Mouse (Mus musculus): ENCODE results near the gene Akap13. TPM values are rescaled to one million over a fixed set of nuclear protein-coding genes. Genes with fewer than 3 reads are reported as not detected.

Gene Akap13
- total and polyA plus RNA-seq, 3 experiments: 16.8 to 72.0 (median 64.1) TPM

GRCm38 (mm10) chr7:75620976-75621375, 165.6 kb downstream of the Akap13 start:
- intact Hi-C loops (cut with DNase I): no loop called here
- Histone ChIP-seq H3K27ac (no peak overlapping the region), H3K79me2 (replicated peaks; ENCODE audit: control insufficient read depth, insufficient read depth, low read length) (peaks cover 8% of the 10 kb centered on the region), H3K9ac (ENCODE audit: low read depth, low read length) (no peak overlapping the region), H3K36me3 (ENCODE audit: control insufficient read depth, insufficient read depth, low read length) (peaks cover 46% of the 10 kb centered on the region), H3K27me3 (ENCODE audit: control insufficient read depth, insufficient read depth, low read length) (no peaks in the 10 kb centered on the region), H3K4me3 (no peak overlapping the region), H3K4me1 (ENCODE audit: control insufficient read depth, insufficient read depth, low read length) (peaks cover 3% of the 10 kb centered on the region)
- no peak for DNase-seq
- TF ChIP-seq EP300 (IDR thresholded peaks at IDR 0.05; ENCODE audit: insufficient read depth, low read depth, low read length) (no peak), POLR2A (IDR thresholded peaks at IDR 0.05; ENCODE audit: insufficient read depth, low read depth, low read length) (no peak), CTCF (IDR thresholded peaks at IDR 0.05) (no peak)
- 65% methylated on average over 4 of the region's 4 CpGs for WGBS

GRCm38 (mm10) chr7:75627831-75628230, 172.5 kb downstream of the Akap13 start:
- 51% methylated on average over 2 of the region's 2 CpGs for WGBS
- Histone ChIP-seq H3K4me3 (no peak overlapping the region), H3K27ac (no peak overlapping the region), H3K4me1 (ENCODE audit: control insufficient read depth, insufficient read depth, low read length) (peaks cover 5% of the 10 kb centered on the region), H3K9ac (ENCODE audit: low read depth, low read length) (no peak overlapping the region), H3K36me3 (ENCODE audit: control insufficient read depth, insufficient read depth, low read length) (peaks cover 11% of the 10 kb centered on the region), H3K79me2 (replicated peaks; ENCODE audit: control insufficient read depth, insufficient read depth, low read length) (peaks cover 7% of the 10 kb centered on the region), H3K27me3 (ENCODE audit: control insufficient read depth, insufficient read depth, low read length) (no peaks in the 10 kb centered on the region)
- no peak for DNase-seq
- intact Hi-C loops (cut with DNase I): no loop called here
- no peak for TF ChIP-seq POLR2A (IDR thresholded peaks at IDR 0.05; ENCODE audit: insufficient read depth, low read depth, low read length)
- TF ChIP-seq EP300 (IDR thresholded peaks at IDR 0.05; ENCODE audit: insufficient read depth, low read depth, low read length): no peak
- TF ChIP-seq CTCF (IDR thresholded peaks at IDR 0.05): no peak

- TF ChIP-seq POLR2A (IDR thresholded peaks at IDR 0.05; ENCODE audit: insufficient read depth, low read depth, low read length) (no peak), CTCF (IDR thresholded peaks at IDR 0.05) (no peak), EP300 (IDR thresholded peaks at IDR 0.05; ENCODE audit: insufficient read depth, low read depth, low read length) (no peak)
These were observed 174.3 kb downstream of the Akap13 start for GRCm38 (mm10) chr7:75629669-75630068.

GRCm38 (mm10) chr7:75632941-75633340, 177.6 kb downstream of the Akap13 start:
- 12% methylated on average over 3 of the region's 3 CpGs for WGBS
- peak overlapping the region; percentile 29; the same call in 1 of the 2 replicates for H3K27ac ChIP-seq
- intact Hi-C loops (cut with DNase I): loop anchor here (5.0 kb wide), 1 partner anchor 261 kb away; no protein-coding TSS in a partner anchor
- H3K79me2 ChIP-seq (replicated peaks; ENCODE audit: control insufficient read depth, insufficient read depth, low read length): peaks cover 2% of the 10 kb centered on the region
- H3K4me1 ChIP-seq (ENCODE audit: control insufficient read depth, insufficient read depth, low read length): peaks cover 12% of the 10 kb centered on the region
- TF ChIP-seq POLR2A (IDR thresholded peaks at IDR 0.05; ENCODE audit: insufficient read depth, low read depth, low read length): no peak
- no peak for TF ChIP-seq CTCF (IDR thresholded peaks at IDR 0.05)
- no peak for TF ChIP-seq EP300 (IDR thresholded peaks at IDR 0.05; ENCODE audit: insufficient read depth, low read depth, low read length)
- DNase-seq: no peak
- no peak overlapping the region for H3K4me3 ChIP-seq
- no peak overlapping the region for H3K9ac ChIP-seq (ENCODE audit: low read depth, low read length)
- H3K36me3 ChIP-seq (ENCODE audit: control insufficient read depth, insufficient read depth, low read length): peaks cover 29% of the 10 kb centered on the region
- H3K27me3 ChIP-seq (ENCODE audit: control insufficient read depth, insufficient read depth, low read length): no peaks in the 10 kb centered on the region

More at GRCm38 (mm10) chr7:75629669-75630068, 174.3 kb downstream of the Akap13 start:
- peaks cover 7% of the 10 kb centered on the region for H3K79me2 ChIP-seq (replicated peaks; ENCODE audit: control insufficient read depth, insufficient read depth, low read length)
- no peak for DNase-seq
- H3K4me1 ChIP-seq (ENCODE audit: control insufficient read depth, insufficient read depth, low read length): peaks cover 12% of the 10 kb centered on the region
- H3K9ac ChIP-seq (ENCODE audit: low read depth, low read length): no peak overlapping the region
- no peak overlapping the region for H3K4me3 ChIP-seq
- H3K36me3 ChIP-seq (ENCODE audit: control insufficient read depth, insufficient read depth, low read length): peaks cover 26% of the 10 kb centered on the region
- no peak overlapping the region for H3K27ac ChIP-seq
- 87% methylated on average over 4 of the region's 4 CpGs for WGBS
- intact Hi-C loops (cut with DNase I): loop anchor here (5.0 kb wide), 1 partner anchor 257 kb away; no protein-coding TSS in a partner anchor
- H3K27me3 ChIP-seq (ENCODE audit: control insufficient read depth, insufficient read depth, low read length): no peaks in the 10 kb centered on the region

GRCm38 (mm10) chr7:75633393-75633792, 178.1 kb downstream of the Akap13 start:
- TF ChIP-seq POLR2A (IDR thresholded peaks at IDR 0.05; ENCODE audit: insufficient read depth, low read depth, low read length) (no peak), CTCF (IDR thresholded peaks at IDR 0.05) (no peak), EP300 (IDR thresholded peaks at IDR 0.05; ENCODE audit: insufficient read depth, low read depth, low read length) (no peak)
- Histone ChIP-seq H3K9ac (ENCODE audit: low read depth, low read length) (no peak overlapping the region), H3K27ac (peak overlapping the region; percentile 45), H3K36me3 (ENCODE audit: control insufficient read depth, insufficient read depth, low read length) (peaks cover 29% of the 10 kb centered on the region), H3K4me3 (no peak overlapping the region), H3K27me3 (ENCODE audit: control insufficient read depth, insufficient read depth, low read length) (no peaks in the 10 kb centered on the region), H3K79me2 (replicated peaks; ENCODE audit: control insufficient read depth, insufficient read depth, low read length) (peaks cover 2% of the 10 kb centered on the region), H3K4me1 (ENCODE audit: control insufficient read depth, insufficient read depth, low read length) (peaks cover 12% of the 10 kb centered on the region)
- intact Hi-C loops (cut with DNase I): loop anchor here (5.0 kb wide), 1 partner anchor 261 kb away; no protein-coding TSS in a partner anchor
- DNase-seq: no peak

GRCm38 (mm10) chr7:75633807-75634526, 178.6 kb downstream of the Akap13 start:
- H3K9ac ChIP-seq (ENCODE audit: low read depth, low read length): 0 out of 2 replicates have a peak overlapping the region, but pooled peaks have one; percentile 34
- H3K36me3 ChIP-seq (ENCODE audit: control insufficient read depth, insufficient read depth, low read length): peaks cover 33% of the 10 kb centered on the region
- no peak overlapping the region for H3K4me3 ChIP-seq
- intact Hi-C loops (cut with DNase I): loop anchor here (5.0 kb wide), 1 partner anchor 262 kb away; no protein-coding TSS in a partner anchor
- TF ChIP-seq CTCF (IDR thresholded peaks at IDR 0.05): no peak
- 0 out of 2 replicates have a peak, but pooled peaks have one; percentile 12 for TF ChIP-seq EP300 (IDR thresholded peaks at IDR 0.05; ENCODE audit: insufficient read depth, low read depth, low read length)
- H3K4me1 ChIP-seq (ENCODE audit: control insufficient read depth, insufficient read depth, low read length): peaks cover 13% of the 10 kb centered on the region
- H3K79me2 ChIP-seq (replicated peaks; ENCODE audit: control insufficient read depth, insufficient read depth, low read length): peaks cover 2% of the 10 kb centered on the region
- 41% methylated on average over 7 of the region's 7 CpGs for WGBS
- H3K27ac ChIP-seq: peak overlapping the region; percentile 45
- H3K27me3 ChIP-seq (ENCODE audit: control insufficient read depth, insufficient read depth, low read length): no peaks in the 10 kb centered on the region
- DNase-seq: no peak

All from heart, adult 2 months (tissue).